Mouse (Mus musculus): ENCODE measurements around the gene Zfp821. TPM values are rescaled to one million over a fixed set of nuclear protein-coding genes. Genes with fewer than 3 reads are reported as not detected.

Gene Zfp821
- total RNA-seq (2021), result 10 to 100 TPM; 47.0 to 48.4 TPM

DNA sequence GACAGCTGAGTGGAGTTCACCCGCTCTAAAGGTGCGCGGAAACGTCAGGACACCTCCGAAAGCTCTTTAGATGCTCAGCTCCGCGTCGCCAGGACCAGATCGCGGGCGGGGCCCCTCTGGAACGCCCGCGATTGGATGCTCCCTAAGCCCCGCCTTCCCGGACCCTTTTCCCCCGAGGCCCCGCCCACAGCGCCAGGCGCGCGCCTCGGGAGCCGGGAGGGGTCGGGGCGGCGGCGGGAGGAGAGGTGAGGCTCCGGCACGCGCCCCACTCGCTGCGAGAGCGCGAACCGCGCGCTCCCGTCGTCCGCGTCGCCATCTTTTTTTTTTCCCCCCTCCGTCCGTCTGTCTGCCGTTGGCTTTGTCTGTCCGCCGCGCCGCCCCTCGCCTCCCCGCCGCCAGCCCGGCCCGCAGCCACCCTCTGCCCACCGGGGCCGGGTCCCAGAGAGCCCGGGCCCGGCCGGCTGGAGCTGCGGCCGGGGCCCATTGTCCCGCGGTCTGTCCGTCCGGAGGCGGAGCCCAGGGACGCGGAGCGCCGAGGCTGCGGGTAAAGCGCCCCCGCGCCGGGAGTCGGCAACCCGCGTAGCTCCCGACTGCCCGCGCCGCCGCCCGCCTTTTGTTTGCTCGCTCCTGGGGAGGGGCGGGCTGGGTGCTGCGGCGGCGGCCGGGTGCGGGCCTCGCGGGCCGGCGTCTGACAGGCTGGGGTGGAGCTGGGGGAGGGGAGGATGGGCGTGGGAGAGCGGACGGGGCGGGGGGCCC, at the start of gene Zfp821:
Gene Zfp821 (plus strand): TSS at position 227 of the 756 bp plus-strand sequence.
- intact Hi-C loops (cut with DNase I), result loop anchor here (2.0 to 5.0 kb wide), 3 partner anchors 13 to 98 kb away; partner anchors contain the start of genes Ap1g1, Dhodh and Ist1
- DNase-seq (ENCODE audit: low spot score in 2 of 2), result peak; percentile 93 to 95

DNA sequence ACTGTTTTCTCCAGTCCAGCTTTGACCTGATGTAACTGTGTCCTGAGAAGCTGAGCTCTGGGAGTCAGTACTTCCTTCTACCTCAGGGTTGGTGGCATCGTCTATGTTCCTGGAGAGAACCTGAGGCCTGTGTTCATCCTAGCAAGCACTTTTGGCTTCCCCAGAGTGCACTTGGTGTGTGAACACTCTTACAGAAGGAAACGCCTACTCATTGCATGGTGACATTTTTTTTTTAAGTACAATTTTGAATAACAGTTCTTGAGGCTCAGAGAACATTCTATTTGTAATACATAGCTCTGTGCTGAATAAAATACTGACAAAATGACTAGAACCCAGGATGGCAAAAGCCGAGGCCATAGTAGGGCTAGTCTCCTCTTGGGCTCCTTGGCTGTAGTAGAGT, 48.5 kb upstream of the Zfp821 start:
- intact Hi-C loops (cut with DNase I), result no loop called here
- DNase-seq (ENCODE audit: low spot score in 2 of 2), result peak in 1 of 2 experiments; percentile 71

DNA sequence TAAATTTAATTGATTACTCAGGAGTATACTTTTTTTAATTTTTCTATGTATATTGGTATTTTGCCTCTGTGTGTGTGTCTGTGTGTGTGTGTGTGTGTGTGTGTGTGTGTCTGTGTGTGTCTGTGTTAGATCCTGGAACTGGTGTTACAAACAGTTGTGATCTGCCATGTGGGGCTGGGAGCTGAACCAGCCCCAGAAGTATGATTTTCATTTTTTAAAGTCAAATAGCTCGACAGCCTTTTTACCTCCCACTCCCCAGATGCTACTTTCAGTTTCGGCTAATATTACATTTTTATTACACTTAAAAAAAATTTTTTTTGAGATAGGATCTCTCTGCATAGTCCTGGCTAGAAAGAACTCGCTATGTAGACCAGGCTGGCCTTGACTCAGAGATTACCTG, 43.0 kb upstream of the Zfp821 start:
- intact Hi-C loops (cut with DNase I), result no loop called here
- DNase-seq (ENCODE audit: low spot score in 2 of 2), result no peak

DNA sequence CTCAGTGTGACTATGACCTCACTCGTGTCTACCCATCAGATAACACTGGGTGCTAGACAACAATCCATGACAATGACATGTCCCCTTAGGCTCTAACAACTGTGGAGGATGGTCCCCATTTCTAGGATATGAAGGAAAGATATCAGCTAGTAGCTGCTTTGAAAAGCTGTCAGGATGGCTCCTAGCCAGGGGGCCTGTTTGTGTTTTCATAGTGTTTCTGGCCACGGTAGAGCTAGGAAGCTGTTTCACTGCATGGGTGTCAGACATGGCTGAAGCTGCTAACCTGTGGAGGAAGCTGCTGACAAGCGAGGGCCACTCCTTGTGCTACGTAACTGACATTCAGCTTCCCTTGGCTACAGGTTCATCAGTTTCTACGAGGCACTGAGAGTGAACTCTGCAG, 38.7 kb upstream of the Zfp821 start:
- intact Hi-C loops (cut with DNase I), result no loop called here
- DNase-seq (ENCODE audit: low spot score in 2 of 2), result no peak

DNA sequence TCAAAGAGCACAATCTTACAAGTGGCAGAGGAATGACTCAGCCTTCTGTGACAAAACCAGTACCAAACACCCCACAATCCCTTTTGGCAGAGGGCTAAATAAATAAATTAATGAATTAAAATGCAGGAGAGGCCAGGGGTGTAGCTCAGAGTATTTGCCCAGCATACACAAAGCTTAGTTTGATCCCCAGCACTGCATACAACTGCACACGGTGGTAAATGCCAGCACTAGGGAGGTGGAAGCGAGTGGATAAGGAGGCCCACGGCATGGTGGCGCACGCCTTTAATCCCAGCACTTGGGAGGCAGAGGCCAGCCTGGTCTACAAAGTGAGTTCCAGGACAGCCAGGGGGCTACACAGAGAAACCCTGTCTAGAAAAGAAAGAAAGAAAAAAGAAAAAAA, 32.7 kb upstream of the Zfp821 start:
- intact Hi-C loops (cut with DNase I), result no loop called here
- no peak for DNase-seq (ENCODE audit: low spot score in 2 of 2)

DNA sequence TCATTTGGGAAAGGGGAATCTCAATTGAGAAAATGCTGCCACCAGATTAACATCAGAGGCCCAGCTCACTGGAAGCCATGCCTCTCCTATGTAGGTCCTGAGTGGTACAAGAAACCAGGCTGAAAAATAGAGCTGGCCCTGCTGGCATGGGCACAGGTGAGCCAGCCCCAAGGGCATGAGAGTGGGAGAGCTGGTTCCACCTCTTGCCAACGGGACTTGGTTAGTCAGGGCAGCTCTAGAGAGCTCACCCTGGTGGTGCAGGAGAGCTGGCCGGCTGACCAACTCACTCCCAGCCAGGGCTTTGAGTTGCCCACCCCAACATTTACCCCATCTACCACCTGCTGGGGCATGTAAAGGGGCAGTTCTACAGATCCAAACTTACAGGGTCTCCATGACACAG, 31.8 kb upstream of the Zfp821 start:
- intact Hi-C loops (cut with DNase I), result no loop called here
- no peak for DNase-seq (ENCODE audit: low spot score in 2 of 2)

DNA sequence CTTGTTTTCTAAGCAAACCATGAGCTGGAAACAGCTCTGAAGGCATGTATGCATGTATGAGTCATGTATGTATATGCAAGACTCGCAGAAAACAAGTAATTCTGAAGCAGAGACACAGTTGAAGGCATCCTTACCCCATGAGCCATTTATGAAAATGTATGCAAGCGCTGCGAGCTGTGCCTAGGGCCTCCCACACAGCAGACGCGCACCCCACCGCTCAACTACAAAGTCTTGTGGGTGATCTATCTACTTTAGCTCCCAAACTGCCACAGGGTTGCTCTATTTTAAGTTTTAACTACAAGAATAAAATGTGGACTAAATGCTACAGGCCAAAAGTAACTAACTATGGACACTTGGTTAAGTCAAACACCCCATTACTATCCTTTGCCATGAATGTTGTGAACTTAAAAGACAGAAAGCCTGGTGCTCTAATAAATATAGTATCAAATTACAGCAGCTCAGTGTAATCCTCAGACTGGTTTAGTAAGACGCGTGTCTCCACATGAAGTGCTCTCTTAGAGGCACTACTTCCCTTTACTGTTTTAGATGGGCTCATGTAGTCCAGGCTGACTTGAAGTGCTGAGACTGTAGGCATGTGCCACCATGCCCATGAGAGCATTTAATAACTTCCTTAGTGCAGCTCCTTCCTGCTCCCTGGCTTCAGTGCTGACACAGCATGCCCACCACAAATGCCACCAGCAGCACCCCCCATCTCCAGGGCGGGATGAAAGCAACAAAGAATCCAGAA, 29.3 kb upstream of the Zfp821 start:
- DNase-seq (ENCODE audit: low spot score in 2 of 2), result peak; percentile 41 to 88

DNA sequence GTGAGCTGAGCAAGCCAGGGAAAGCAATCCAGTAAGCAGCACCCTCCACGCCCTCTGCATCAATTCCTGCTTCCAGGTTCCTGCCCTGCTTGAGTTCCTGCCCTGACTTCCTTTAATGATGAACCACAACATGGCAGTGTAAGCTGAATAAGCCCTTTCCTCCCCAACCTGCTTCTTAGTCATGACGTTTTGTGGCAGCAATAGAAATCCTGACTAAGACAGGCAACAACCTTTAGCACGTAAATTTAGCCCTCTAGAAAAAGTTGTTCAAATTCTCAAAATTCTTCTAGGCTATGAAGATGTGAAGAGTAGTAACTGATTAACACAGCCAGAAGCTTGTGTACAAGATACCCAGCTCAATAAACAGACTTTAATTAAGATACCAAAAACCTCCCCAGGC, 23.8 kb upstream of the Zfp821 start:
- intact Hi-C loops (cut with DNase I), result no loop called here

More for the DNA sequence above, 29.3 kb upstream of the Zfp821 start:
- intact Hi-C loops (cut with DNase I), result no loop called here

DNA sequence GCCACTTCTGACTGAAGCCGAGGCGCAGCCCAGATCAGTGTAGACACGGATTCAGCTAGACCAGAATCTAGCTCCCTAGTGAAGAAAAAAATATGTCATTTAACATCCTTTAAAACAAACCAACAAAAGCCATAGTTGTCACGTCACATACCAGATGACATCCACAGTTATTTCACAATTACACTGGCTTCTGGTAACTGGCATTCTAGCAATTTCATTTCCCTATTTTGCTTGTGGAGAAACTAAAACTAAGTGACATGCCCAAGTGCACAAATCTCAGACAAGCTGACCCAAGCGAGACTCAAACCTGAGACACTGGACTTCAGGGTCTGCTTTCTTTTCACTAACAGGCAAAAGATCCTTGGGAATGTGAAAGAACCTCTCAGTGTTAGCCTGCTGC, 23.2 kb upstream of the Zfp821 start:
- intact Hi-C loops (cut with DNase I), result no loop called here
- DNase-seq (ENCODE audit: low spot score in 2 of 2), result no peak

More for the DNA sequence above, 23.8 kb upstream of the Zfp821 start:
- no peak for DNase-seq (ENCODE audit: low spot score in 2 of 2)

DNA sequence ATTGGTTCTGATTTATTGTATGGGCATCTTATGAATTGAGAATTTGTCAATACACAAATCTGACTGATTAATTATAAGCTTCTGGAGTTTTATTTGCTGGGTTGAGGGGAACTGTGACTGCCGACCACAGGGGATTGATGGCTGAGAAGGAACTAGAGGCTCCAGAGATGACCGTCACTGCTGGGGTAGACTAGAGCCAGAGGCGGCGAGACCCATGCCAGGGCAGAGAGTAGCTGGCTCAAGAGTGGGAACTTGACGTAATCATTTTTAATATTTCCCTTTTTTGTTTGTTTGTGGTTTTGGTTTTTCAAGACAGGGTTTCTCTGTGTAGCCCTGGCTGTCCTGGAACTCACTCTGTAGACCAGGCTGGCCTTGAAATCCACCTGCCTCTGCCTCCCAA, 18.1 kb upstream of the Zfp821 start:
- intact Hi-C loops (cut with DNase I), result no loop called here
- no peak for DNase-seq (ENCODE audit: low spot score in 2 of 2)

DNA sequence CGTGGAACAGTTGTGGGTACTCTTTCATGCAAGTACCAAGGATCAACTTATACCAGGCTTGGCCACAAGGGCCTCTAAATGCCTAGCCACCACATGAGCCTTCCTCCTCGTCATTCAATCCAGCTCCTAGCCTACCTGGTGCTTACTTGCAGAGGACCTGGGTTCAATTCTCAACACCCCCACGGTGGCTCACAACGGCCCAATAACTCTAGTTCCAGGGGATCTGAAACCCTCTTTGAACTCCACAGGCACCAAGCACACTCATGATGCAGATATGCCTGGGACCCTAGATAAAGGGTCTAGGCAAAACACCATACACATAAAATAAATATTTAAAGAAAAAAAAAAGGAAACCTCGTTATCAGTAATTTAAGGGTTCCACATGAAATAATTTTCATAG, 13.6 kb upstream of the Zfp821 start:
- DNase-seq (ENCODE audit: low spot score in 2 of 2), result no peak
- intact Hi-C loops (cut with DNase I), result loop anchor here (2.0 to 5.0 kb wide), 2 partner anchors 15 to 84 kb away; partner anchors contain the start of gene Dhodh

DNA sequence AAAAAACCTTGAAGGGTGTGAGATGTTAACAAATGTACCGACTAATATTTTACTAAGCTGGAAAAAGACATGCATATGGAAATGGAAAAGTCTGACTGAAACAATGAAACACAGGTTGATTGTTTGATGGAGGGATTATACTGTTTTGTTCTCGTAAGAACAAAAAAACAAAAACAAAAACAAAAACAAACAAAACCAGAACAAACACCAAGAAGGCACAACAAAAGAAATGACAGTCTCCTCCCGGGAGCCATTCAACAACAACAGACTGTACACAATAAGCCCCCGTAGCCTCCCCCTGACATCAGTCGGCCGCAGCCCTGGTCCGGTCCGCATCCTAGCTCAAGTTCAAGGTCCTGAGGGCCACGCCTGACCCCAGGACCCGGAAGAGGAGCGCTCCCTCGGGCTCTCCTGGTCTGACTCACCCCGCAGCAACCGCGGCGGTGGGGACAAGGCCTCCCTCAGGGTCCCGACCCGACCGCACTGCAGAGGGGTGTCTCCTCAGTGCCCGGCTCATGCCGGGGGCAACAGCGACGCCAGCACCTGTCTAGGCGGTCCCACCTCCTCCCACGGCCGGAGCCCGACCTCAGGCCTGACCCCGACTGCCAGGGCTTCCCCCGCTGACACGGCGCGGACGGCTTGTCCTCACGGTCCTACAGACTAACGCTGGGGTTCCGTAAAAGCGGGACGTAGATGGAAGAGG, 12.8 kb upstream of the Zfp821 start:
- intact Hi-C loops (cut with DNase I), result loop anchor here (2.0 to 5.0 kb wide), 2 partner anchors 14 to 85 kb away; partner anchors contain the start of gene Dhodh
- DNase-seq (ENCODE audit: low spot score in 2 of 2), result no peak

DNA sequence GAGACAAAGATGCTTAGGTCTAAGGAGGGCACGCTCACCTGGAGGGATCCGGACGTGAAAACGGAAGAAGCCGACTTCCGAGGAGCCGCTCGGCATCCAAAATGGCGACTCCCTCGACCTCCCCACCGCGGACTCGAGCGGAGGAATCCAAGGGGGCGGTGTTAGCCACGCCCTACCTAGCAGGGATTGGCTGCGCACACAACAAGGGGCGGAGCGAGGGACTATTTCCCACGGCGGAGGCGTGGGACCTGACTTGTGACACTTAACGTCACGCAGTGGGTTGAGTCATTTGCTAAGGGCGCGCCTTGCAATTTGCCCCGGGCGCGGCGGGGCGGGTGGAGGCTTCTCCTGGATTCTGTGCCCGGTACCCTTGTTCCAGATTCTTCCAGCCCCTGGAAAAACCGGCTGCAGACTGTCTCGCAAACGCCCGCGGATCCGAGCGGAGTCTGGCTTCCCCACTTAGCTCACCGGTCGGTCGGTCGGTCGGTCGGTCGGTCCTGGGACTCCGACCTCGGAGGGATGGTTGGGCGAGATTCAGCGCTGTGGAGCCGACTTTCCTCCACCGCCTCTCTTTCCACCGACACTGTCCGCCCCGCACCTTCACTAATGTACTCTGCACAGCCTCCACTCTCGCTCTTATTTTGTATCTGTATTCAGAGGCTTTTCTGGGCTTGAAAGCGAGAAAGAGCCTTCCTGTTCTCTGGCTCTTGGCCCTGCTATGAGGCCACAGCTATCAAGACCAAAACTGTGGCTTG, 12.0 kb upstream of the Zfp821 start, which contains the start of gene Ist1:
Gene Ist1 (minus strand): TSS at position 115 of the 755 bp plus-strand sequence.
- intact Hi-C loops (cut with DNase I), result loop anchor here (2.0 to 5.0 kb wide), 2 partner anchors 13 to 86 kb away; partner anchors contain the start of gene Dhodh
- peak; percentile 97 to 99 for DNase-seq (ENCODE audit: low spot score in 2 of 2)

DNA sequence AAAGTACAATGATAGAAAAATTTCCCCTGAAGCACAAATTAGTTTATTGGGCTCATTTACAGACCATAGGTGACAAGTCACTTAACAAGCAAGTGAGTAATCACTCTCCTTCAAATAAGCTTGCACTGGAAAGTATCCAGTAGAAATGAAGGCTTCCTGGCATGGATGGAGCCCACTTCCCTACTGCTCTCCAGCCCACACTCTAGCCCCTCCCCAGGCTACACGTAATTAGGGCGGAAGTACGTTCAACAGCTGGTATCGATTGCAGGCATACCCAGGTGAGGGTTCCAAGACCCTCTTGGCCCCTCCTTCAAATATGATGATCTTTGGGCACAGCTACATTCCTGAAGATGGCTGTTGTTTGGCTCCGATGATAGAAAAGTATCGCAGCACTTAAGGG, 11.2 kb upstream of the Zfp821 start:
- DNase-seq (ENCODE audit: low spot score in 2 of 2), result no peak
- intact Hi-C loops (cut with DNase I), result loop anchor here (5.0 kb wide), 1 partner anchor 87 kb away; the partner anchor contains the start of gene Dhodh

DNA sequence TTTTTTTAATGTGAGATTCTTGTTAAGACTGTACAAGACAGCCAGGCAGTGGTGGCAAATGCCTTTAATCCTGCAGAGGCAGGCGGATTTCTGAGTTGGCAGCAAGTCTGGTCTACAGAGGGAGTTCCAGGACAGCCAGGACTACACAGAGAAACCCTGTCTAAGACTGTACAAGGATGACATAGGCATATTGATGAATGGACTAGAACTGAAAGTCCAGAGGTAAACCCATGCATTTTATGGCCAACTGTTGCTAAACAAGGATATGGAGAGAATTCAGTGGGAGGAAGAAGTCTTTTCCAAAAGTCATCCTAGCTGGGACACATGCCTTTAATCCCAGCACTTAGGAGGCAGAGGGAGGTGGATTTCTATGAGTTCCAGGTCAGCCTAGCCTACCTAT, 7.6 kb upstream of the Zfp821 start:
- intact Hi-C loops (cut with DNase I), result no loop called here

DNA sequence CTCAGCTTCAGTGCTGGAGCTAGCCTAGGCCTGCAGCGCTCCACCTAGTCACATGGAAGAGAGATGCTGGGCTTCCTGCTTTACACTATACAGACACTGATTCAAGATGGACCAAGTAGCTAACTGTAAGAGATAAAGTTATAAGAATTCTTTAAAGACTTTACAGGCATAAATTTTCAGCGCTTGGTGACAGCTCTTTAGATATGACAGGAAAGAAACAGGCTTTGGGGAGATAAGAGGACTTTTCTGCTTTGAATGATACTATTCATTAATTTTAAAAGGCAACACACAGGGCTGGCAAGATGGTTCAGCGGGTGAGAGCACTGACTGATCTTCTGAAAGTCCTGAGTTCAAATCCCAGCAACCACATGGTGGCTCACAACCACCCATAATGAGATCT, 6.9 kb upstream of the Zfp821 start:
- intact Hi-C loops (cut with DNase I), result no loop called here
- DNase-seq (ENCODE audit: low spot score in 2 of 2), result no peak

More for the DNA sequence above, 7.6 kb upstream of the Zfp821 start:
- DNase-seq (ENCODE audit: low spot score in 2 of 2), result no peak

DNA sequence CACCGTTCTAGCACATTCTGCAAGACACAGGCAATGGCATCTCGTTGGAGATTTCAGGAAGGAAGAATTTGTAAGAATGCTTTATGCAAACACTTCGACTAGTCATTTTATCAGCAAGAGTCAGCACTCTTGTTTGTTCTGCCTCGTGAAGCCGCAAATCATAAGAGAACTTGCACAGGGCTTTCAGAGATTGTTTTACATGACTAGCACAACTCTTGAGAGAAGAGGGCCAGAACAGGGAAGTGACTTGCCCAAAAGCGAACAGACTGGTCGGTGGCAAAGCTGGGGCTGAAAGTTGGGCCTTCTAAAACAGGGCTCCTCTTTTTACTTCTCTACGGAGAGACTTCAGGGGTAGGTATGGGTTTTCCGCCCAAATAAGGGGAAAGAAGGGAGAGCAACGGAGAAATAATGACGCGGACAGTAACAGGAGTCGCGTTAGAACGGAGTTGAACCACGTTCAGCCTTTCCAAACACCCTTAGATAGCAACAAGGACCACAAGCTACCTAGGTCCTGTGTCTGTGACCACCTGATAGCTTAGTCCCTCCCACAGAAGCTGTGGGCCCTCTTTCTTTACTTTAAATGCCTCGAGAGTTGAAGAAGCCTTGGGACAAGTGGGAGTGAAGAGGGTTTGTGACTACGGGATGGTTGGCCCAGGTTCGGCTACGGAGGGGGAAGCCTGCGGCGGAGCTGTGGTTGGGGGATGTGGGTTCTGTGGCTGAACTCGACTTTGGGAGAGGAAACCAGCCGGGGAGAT, 604 bp upstream of the Zfp821 start:
- intact Hi-C loops (cut with DNase I), result loop anchor here (5.0 kb wide), 1 partner anchor 97 kb away; the partner anchor contains the start of gene Dhodh

More for the DNA sequence above, 604 bp upstream of the Zfp821 start:
- DNase-seq (ENCODE audit: low spot score in 2 of 2), result no peak

Data from left cerebral cortex, postnatal 25 days (tissue).